Mouse (Mus musculus) liver, adult (tissue): Measurements from ENCODE around the gene Tmem136.

ENCODE experiments used
- GATA4 ChIP-seq: IDR thresholded peaks from 2 replicates; pipeline ENCODE4 v1.6.1; 2014; ENCODE audit warnings: mild to moderate bottlenecking, low read length; ENCODE audit not compliant: insufficient replicate concordance

Tmem136 gene

GRCm38 (mm10) chr9:43070153-43070552 lies 46.2 kb downstream of the Tmem136 start:
- no peak for TF ChIP-seq GATA4

DNA sequence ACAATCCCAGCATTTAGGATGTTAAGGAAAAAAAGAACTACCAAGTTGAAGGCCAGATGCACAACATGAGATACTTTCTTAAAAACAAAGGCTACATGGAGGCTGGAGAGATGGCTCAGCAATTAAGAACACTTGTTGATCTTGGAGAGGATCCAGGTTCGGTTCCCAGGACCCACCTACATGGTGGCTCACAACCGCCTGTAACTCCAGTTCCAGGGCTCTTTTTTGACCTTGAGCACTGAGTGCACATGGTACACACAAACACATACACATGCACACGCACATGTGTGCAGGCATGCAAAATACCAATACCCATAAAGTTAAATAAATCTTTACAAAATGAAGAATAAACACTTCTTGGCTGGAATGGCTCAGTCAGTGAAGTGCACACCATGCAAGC lies 48.5 kb downstream of the Tmem136 start:
- no peak for TF ChIP-seq GATA4

- TF ChIP-seq GATA4: no peak
Measured at GRCm38 (mm10) chr9:43065231-43065630, 51.1 kb downstream of the Tmem136 start.

DNA sequence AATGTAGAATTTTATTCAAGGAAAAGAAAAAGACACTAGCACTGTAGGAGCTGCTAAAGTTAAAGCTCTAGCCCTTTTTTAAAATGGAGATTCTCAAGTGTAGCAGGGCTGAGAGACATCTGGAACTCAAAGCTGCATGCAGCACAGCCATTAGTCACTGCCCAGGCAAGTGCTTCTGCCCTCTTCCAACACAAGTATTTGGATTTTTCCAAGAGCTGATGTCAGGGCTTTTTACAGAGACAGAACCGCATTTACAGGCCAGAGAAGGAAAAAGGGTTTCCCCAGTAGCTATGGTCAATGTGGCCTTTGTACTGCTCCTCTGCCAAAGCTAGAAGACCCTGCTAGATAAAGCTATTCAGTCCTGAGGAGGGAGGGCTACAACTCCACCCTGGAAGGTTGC lies 54.8 kb downstream of the Tmem136 start:
- no peak for TF ChIP-seq GATA4
